Mouse (Mus musculus) heart, embryonic 11.5 days (tissue): Measurements from ENCODE around the gene Kif5a. TPM values are rescaled to one million over a fixed set of nuclear protein-coding genes. Genes with fewer than 3 reads are reported as not detected.

Experiments used
- ATAC-seq: fragments of 200-750 bp; cut with Nextera tagmentation; replicated peaks from 2 replicates; pipeline ENCODE4 v1.8.0; 2017; ENCODE audit warnings: moderate library complexity; ENCODE audit not compliant: insufficient number of reproducible peaks, low FRiP score, low TSS enrichment
- H3K27ac ChIP-seq: fragments of 300-500 bp; sonication (generic); 2 replicates; pipeline ENCODE4 v1.5.1; 2014; ENCODE audit warnings: mild to moderate bottlenecking, low read depth, low read length
- H3K27me3 ChIP-seq: fragments of 300-500 bp; sonication (generic); 2 replicates; pipeline ENCODE4 v1.6.1; 2014; ENCODE audit warnings: mild to moderate bottlenecking, low read length, mixed read lengths; ENCODE audit not compliant: control insufficient read depth, insufficient read depth
- H3K36me3 ChIP-seq: fragments of 300-500 bp; sonication (generic); 2 replicates; pipeline ENCODE4 v1.6.1; 2014; ENCODE audit warnings: mild to moderate bottlenecking, low read length, moderate library complexity, mixed read lengths; ENCODE audit not compliant: control insufficient read depth, insufficient read depth
- H3K4me1 ChIP-seq: fragments of 300-500 bp; sonication (generic); 2 replicates; pipeline ENCODE4 v1.6.1; 2014; ENCODE audit warnings: low read length; ENCODE audit not compliant: control insufficient read depth, insufficient read depth
- H3K4me2 ChIP-seq: fragments of 300-500 bp; sonication (generic); 2 replicates; pipeline ENCODE4 v1.6.1; 2014; ENCODE audit warnings: mild to moderate bottlenecking, moderate library complexity
- H3K4me3 ChIP-seq: fragments of 300-500 bp; sonication (generic); 2 replicates; pipeline ENCODE4 v1.5.1; 2014; ENCODE audit warnings: low read depth, low read length
- H3K9ac ChIP-seq: fragments of 300-500 bp; sonication (generic); 2 replicates; pipeline ENCODE4 v1.6.1; 2014; ENCODE audit warnings: mild to moderate bottlenecking, low read depth, low read length, moderate library complexity
- H3K9me3 ChIP-seq: fragments of 300-500 bp; sonication (generic); replicated peaks from 2 replicates; pipeline ENCODE4 v1.6.1; 2016; ENCODE audit warnings: low read length; ENCODE audit not compliant: control insufficient read depth
- WGBS: fragments of 180-500 bp; shearing (Covaris S2); extraction: QIAGEN DNeasy Blood & Tissue Kit; methylation state at CpG from one replicate; pipeline ENCODE4 v1.1.7; 2014; ENCODE audit not compliant: insufficient replicate concordance; 5-methylcytosine and 5-hydroxymethylcytosine counted together
- polyA plus RNA-seq: library from polyadenylated mRNA; unstranded; fragments of >200 nt; fragmentation: Nextera tagmentation; extraction: Ambion mirVana; gene quantifications from 2 replicates; pipeline ENCODE4 v1.2.1, GENCODE M21; 2014

Kif5a gene
- polyA plus RNA-seq, 1 experiment from 2014 or later = 1.6 TPM

DNA sequence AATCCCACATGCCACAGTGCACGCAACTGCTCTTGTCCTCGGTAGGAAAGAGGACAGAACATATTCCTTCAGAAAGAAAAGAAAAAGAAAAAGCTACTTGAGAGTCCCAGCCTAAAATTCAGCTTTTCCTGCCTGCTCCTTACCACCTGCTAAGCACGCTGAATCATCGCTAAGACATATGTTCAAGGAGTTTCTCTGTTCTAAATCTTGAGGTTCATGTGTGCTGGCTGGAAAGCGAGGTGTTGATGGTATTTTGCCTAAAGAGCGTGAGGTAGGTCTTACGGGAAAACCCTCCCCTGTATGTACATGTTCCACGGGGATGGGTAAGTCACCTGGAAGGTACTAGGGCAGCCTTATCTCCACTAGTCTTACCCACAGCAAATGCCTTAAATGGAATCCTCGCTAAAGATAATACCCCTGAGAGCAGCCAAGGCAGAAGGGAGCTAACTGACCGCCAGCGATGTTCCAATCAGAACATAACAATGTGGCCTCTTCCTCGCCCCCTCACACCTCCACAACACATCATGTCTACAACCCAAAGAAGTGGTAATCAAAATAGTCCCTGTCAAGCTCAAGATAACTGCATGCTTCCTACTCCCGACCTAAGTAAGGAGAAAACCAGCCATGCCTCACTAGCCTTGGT, 53.1 kb downstream of the Kif5a start:
- Histone ChIP-seq H3K4me3 (peak overlapping the region; percentile 86), H3K4me1 (peaks cover 8% of the 10 kb centered on the region), H3K9me3 (no peaks in the 10 kb centered on the region), H3K9ac (peak overlapping the region; percentile 73), H3K27me3 (no peaks in the 10 kb centered on the region), H3K27ac (no peak overlapping the region), H3K4me2 (peak overlapping the region; percentile 86), H3K36me3 (peaks cover 12% of the 10 kb centered on the region)
- WGBS = 72% methylated on average over 13 of the region's 13 CpGs
- no peak for ATAC-seq

DNA sequence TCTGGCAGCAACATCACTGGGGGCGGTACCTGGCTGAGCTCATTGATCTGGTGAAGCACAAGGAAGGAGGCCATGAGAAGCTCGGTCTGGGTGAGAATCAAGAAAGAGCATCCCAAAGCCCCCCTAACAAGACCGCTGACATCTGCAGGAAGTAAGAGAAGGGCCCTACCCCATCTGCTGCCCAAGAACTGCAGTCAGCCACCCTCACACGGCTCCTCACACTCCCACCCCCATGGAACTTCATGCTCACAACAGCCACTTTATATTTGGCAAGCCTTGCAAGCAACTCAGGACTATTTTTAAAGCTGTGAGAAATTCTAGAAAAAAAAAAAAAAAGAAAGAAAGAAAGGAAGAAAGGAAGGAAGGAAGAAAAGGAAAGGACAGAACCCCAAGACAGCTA, 54.2 kb downstream of the Kif5a start:
- no peak overlapping the region for H3K4me3 ChIP-seq
- peaks cover 9% of the 10 kb centered on the region for H3K4me1 ChIP-seq
- H3K27me3 ChIP-seq = no peaks in the 10 kb centered on the region
- H3K9ac ChIP-seq = no peak overlapping the region
- H3K36me3 ChIP-seq = peaks cover 13% of the 10 kb centered on the region
- no peak for ATAC-seq
- no peak overlapping the region for H3K27ac ChIP-seq
- no peaks in the 10 kb centered on the region for H3K9me3 ChIP-seq
- no peak overlapping the region for H3K4me2 ChIP-seq
- WGBS = 88% methylated on average over 4 of the region's 4 CpGs

DNA sequence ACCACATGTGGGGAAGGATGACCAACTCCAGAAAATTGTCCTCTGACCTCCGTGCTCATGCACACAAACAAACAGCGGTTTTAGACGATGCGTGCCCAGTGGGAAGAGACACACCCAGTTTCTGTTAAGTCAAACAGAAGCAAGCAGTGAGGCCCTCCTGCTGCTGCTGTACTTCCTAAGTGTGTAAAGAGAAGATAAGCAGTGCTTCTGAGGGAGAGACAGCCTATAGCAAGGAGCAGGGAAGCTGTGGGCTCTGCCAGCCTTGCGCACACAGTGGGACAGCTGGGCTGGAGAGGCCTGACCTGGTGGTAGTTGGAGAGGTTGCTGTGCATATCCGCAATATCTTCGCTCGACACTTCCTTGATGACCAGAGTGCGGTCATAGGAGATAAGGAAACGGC, 57.8 kb downstream of the Kif5a start:
- peak; percentile 81 for ATAC-seq
- Histone ChIP-seq H3K4me2 (peak overlapping the region; percentile 29), H3K4me3 (no peak overlapping the region), H3K9me3 (no peaks in the 10 kb centered on the region), H3K9ac (peak overlapping the region; percentile 4; the same call in 1 of the 2 replicates), H3K27me3 (no peaks in the 10 kb centered on the region), H3K36me3 (peaks cover 21% of the 10 kb centered on the region), H3K4me1 (peaks cover 6% of the 10 kb centered on the region), H3K27ac (peak overlapping the region; percentile 89)
- WGBS = 56% methylated on average over 10 of the region's 10 CpGs

DNA sequence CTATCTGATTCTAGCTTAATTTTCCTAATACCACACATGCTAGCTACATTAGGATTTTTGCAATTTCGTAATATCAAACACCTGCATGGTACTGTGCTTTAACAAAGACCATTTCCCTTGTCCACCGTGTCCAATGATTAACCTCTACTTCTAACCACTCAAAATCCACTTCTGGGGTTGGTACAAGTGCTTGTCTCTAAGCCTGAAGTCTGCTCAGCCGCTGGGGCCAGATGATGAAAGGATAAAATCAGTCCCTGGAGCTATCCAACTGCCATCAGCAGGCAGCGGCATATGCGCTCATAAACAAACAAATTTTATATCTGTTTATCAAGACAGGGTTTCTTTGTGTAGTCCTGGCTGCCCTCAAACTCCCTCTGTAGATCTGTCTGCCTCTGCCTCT, 58.6 kb downstream of the Kif5a start:
- Histone ChIP-seq H3K9me3 (no peaks in the 10 kb centered on the region), H3K4me2 (peak overlapping the region; percentile 29; the same call in 1 of the 2 replicates), H3K4me3 (no peak overlapping the region), H3K27ac (peak overlapping the region; percentile 89), H3K36me3 (peaks cover 21% of the 10 kb centered on the region), H3K27me3 (no peaks in the 10 kb centered on the region), H3K4me1 (peaks cover 2% of the 10 kb centered on the region; the same call in 1 of the 2 replicates), H3K9ac (peak overlapping the region; percentile 4; the same call in 1 of the 2 replicates)
- ATAC-seq = no peak
- 70% methylated on average over 5 of the region's 5 CpGs for WGBS

DNA sequence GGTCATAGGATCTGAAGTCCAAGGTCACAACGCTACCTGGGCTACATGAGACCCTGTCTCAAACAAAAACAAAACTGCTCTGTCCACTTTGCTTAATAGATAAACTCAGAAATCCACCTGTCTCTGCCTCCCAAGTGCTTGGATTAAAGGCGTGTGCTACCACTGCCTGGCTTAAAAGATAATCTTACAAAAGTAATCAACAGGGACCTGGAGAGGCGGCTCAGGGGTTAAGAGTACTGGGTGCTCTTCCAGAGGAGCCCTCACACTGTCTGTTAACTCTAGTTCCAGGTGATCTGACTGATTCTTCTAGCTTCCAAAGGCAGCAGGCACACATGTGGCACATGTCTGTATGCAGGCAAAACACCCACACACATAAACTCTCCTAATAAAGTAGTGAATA, 60.0 kb downstream of the Kif5a start:
- peak; percentile 58; the same call in 1 of the 2 replicates for ATAC-seq
- peaks cover 21% of the 10 kb centered on the region for H3K36me3 ChIP-seq
- H3K4me2 ChIP-seq = 0 out of 2 replicates have a peak overlapping the region, but pooled peaks have one; percentile 9
- H3K27ac ChIP-seq = peak overlapping the region; percentile 13; the same call in 1 of the 2 replicates
- H3K9ac ChIP-seq = no peak overlapping the region
- H3K9me3 ChIP-seq = no peaks in the 10 kb centered on the region
- peaks cover 2% of the 10 kb centered on the region; the same call in 1 of the 2 replicates for H3K4me1 ChIP-seq
- WGBS = 71% methylated on average over 3 of the region's 3 CpGs
- no peak overlapping the region for H3K4me3 ChIP-seq
- no peaks in the 10 kb centered on the region for H3K27me3 ChIP-seq

DNA sequence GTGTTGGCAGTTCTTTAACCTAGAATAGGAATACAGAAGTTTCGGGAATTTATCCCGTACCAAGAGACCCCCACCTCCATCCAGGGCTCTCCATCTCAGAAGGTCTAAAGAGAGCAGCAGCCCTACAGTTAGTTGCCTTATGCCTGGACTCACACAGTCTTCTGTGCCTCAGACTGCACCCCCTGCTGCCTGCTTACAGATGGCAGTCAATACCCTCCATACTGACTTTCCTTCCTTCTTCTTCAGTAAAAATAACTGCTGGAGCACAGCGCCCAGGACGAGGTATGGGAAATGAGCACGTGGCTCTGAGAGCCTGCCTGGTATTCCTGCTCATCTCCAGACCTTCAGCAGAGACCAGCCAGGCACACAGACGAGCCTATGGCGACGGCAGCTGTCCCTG, 62.9 kb downstream of the Kif5a start:
- H3K9ac ChIP-seq = no peak overlapping the region
- no peak overlapping the region for H3K4me3 ChIP-seq
- no peak overlapping the region for H3K4me2 ChIP-seq
- no peak for ATAC-seq
- H3K36me3 ChIP-seq = peaks cover 10% of the 10 kb centered on the region
- H3K27me3 ChIP-seq = no peaks in the 10 kb centered on the region
- H3K4me1 ChIP-seq = peaks cover 9% of the 10 kb centered on the region; the same call in 1 of the 2 replicates
- 81% methylated on average over 8 of the region's 8 CpGs for WGBS
- no peaks in the 10 kb centered on the region for H3K9me3 ChIP-seq
- no peak overlapping the region for H3K27ac ChIP-seq

DNA sequence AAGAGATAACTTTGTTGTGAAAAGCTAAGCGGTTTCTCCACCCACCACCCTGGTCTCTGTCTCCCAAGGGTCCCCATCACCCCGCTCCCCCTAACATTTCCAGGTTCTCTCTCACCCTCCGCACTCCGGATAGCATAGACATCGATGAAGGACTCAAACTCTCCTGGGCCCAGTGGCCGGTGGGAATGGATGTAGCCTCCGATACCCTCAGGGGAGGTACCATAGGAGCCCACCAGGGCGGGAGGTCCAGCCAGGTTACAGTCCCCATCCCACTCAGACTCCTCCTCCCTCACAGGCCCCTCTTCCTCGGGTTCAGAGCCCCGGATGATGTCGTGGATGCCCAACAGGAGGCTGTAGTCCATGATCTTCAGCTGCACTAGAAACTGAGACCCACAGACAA, 63.7 kb downstream of the Kif5a start:
- WGBS = 83% methylated on average over 11 of the region's 11 CpGs
- H3K4me1 ChIP-seq = peaks cover 15% of the 10 kb centered on the region
- no peak for ATAC-seq

DNA sequence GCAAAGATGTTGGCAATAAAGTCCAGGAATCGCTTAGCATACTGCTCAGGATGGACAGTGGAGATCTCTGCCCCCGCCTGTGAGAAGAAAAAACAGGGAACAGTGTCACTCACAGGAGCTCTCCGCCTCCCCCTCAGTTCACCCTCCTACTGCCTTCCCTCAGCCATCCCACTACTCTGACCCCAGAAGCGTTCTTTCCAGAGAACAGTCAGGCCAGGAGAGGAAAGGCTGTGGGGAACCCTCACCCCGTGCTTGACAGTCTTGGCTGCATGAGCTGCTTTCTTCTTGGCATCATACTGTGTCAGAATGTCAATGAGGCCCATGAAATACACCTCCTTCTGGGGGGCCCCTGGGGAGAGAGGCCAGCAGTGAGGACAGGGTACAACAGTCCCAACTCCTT, 64.1 kb downstream of the Kif5a start:
- 76% methylated on average over 5 of the region's 5 CpGs for WGBS
- no peak overlapping the region for H3K27ac ChIP-seq
- no peaks in the 10 kb centered on the region for H3K9me3 ChIP-seq
- peaks cover 9% of the 10 kb centered on the region for H3K36me3 ChIP-seq
- peaks cover 18% of the 10 kb centered on the region for H3K4me1 ChIP-seq
- H3K4me3 ChIP-seq = no peak overlapping the region
- no peak for ATAC-seq
- H3K27me3 ChIP-seq = no peaks in the 10 kb centered on the region
- no peak overlapping the region for H3K9ac ChIP-seq
- no peak overlapping the region for H3K4me2 ChIP-seq

More for the DNA sequence above, 63.7 kb downstream of the Kif5a start:
- peaks cover 9% of the 10 kb centered on the region for H3K36me3 ChIP-seq
- no peaks in the 10 kb centered on the region for H3K27me3 ChIP-seq
- no peak overlapping the region for H3K4me3 ChIP-seq
- H3K4me2 ChIP-seq = no peak overlapping the region
- no peak overlapping the region for H3K27ac ChIP-seq
- H3K9me3 ChIP-seq = no peaks in the 10 kb centered on the region
- H3K9ac ChIP-seq = no peak overlapping the region

DNA sequence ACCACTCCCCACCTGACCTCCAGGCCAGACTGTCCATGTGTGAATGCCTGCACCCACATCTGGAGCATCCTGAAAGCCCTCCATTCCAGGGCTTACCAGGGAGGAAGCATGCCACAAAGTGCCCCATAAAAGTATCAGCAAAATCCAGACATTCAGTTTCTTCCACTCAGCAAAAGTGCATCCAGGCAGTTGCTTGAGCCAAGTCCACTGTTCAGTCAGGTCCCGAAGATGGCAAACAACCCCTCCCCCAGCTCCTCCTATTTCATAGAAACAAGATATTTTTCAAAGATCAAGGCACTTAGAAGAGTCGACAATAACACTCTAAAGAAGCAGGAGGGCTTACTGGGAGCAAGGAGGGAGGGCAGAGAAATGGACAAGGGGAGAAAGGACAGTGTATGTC, 64.7 kb downstream of the Kif5a start:
- Histone ChIP-seq H3K4me3 (no peak overlapping the region), H3K9me3 (no peaks in the 10 kb centered on the region), H3K27me3 (no peaks in the 10 kb centered on the region), H3K36me3 (peaks cover 6% of the 10 kb centered on the region), H3K4me1 (peaks cover 16% of the 10 kb centered on the region), H3K27ac (no peak overlapping the region), H3K4me2 (no peak overlapping the region), H3K9ac (no peak overlapping the region)
- 75% methylated on average over 2 of the region's 2 CpGs for WGBS
- ATAC-seq = no peak
